Mouse (Mus musculus): ENCODE results near the gene Grk2.
A peak's percentile ranks its signal among the peaks of the same experiment; 100 is the strongest.
"Not testable (repeated sequence)": the region's sequence is repeated elsewhere in the genome, so short reads cannot be mapped to it uniquely, and the experiment has no call there.

Grk2 gene

GRCm38 (mm10) chr19:4268566-4269361 is 37.3 kb downstream of the Grk2 start, which contains the start of gene Ssh3:
Gene Ssh3 (minus strand): TSS chr19:4269180.
- peak; percentile 77 for DNase-seq

GRCm38 (mm10) chr19:4265956-4266355 is 40.1 kb downstream of the Grk2 start:
- DNase-seq: no peak

- DNase-seq: no peak
Measured at GRCm38 (mm10) chr19:4264171-4264780, 41.7 kb downstream of the Grk2 start.

- DNase-seq: no peak
Measured at GRCm38 (mm10) chr19:4263702-4264101, 42.3 kb downstream of the Grk2 start.

DNA sequence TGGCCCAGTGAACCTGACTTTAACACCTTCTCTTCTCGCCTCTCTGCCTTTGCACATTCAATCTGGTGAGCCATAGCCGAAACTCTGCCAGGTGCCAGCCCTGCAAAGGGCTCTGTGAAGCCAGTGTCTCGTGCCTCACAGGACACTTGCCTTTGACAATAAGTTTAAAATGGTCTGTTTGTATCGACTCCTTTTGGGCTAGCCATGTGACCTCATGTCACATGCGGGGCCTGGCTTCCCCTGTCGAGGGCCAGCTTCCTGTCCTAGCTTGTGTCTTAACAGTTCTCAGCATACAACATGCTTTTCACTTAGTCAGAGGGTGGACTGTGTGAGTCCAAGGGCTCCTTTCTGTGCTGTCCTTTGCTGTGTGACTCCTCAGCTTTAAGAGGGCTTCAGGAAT is 43.3 kb downstream of the Grk2 start:
- DNase-seq: no peak

DNA sequence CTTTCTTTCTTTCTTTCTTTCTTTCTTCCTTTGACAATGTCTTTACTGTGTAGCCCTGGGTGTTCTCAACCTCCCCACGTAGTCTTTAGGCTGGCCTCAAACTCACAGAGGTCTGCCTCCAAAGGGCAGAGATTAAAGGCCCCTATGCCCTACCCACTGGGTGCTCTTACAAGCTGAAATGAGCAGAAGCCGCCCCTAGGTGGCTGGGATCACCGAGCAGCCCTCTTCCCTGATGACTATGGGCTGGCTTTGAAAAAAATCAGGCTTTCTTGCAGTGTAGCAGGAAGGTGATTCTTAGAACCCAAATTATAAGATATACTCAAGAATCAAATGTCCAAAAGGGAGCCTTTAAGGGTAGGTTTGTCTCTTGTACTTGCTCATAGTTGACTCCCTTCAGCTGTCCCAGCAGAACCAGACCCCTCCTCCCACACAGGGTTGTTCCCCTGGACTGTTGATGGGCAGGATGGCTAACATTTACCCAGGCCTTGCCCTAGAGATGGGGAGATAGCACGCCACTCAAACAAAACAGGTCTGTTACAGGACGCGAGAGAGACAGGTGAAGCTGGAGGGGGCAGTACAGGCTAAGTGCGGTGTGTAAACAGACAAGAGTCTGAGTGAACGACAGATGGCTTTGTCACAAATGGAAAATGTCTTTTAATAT is 44.9 kb downstream of the Grk2 start:
- no peak for DNase-seq

GRCm38 (mm10) chr19:4257897-4258252 is 48.1 kb downstream of the Grk2 start:
- DNase-seq: no peak

DNA sequence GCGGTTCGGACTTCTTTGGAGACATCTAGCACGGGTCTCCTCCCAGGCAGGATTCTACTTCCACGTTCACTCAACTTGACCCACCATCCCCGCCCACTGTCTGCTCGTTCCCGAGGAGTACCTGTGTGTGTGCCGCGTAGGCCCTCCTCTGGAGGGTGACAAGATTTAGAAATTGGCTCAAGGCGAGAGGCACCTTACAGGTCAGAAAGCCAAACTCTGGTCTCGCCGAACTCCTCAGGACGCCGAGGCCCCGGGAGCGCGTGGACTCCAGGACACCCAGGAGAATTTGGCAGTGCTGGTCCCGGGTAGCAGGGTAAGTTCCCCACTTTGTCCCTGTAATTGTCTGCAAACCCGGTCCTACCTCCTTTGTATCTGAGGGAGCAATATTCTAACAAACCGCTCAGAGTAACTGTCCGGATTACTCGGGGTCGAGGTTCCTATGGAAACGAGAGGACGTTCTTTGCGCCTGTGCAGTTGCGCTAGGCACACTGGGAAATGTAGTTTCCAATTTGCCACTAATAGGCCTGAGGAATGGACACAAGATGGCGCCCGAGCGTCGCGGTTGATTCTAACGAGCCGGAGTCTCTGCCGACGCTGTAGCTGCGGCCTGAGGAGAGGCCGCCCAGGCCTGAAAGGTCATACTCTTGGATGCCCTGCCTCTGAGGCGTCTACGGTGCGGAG is 48.7 kb downstream of the Grk2 start:
- peak; percentile 96 for DNase-seq

- DNase-seq: no peak
Measured at GRCm38 (mm10) chr19:4255583-4256162, 50.3 kb downstream of the Grk2 start.

DNA sequence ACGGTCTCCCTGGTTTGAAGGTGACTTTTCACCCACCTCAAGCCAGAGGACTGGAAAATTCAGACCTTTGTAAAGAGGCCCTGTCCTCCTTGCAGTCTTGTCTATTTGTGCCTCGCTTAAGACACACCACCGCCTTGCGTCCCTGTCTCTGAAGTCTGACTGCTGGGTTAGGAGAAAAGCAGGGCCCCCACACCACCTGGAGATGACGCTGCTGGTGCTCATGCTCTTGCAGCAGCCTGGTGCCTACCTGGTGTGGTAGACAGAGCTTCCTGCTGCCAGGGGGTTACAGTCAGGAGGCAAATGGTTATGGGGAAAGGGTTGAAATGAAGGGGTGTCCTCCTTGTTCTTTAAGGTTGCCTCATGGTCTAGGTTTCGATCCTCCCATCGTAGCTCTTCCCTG is 51.8 kb downstream of the Grk2 start:
- no peak for DNase-seq

DNA sequence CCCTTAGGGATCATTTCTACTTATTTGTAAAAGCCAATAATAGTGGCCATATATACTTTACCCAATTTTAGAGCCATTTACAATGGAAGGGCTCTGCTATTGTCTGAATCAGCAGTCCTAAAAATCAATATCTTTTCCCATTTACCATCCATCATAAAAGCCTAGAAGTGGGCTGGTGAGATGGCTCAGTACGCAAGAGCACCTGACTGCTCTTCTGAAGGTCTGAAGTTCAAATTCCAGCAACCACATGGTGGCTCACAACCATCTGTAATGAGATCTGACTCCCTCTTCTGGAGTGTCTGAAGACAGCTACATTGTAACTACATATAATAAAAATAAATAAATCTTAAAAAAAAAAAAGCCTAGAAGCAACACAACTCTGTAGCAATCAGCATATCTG is 57.3 kb downstream of the Grk2 start:
- not testable (repeated sequence) for DNase-seq

DNA sequence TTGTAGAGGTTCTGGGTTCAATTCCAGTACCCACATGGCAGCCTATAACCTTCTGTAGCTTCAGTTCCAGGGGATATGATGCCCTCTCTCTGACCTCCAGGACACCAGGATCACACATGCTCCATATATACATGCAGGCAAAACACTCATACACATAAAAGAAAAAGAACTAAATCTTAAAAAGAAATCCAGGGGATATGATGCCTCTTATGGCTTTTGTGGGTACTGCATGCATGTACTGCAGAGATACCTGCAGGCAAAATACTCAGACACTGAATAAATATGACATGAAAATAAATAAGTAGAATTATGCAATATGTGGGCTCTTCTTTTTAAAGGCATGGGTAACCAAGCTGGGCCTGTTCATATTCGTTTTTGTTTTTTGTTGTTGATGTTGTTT is 59.0 kb downstream of the Grk2 start:
- no peak for DNase-seq

DNA sequence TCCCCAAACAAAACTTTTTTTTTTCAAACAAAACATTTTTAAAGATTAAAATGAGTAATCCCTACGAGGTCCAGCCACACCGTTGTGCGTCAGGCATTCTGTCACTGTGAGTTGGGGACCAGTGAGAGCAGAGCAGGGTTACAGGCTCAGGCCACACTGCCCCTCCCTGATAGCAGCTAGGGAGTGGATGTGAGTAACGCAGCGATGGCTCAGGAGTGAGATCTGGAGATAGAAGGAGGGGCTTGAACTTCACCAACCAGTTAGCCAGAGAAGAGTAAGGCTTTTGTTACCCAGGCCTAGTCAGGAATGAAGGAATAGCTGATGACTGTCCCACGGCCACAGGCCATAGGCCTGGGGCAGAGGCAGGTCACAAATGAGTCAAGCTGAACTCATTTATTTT is 61.2 kb downstream of the Grk2 start:
- no peak for DNase-seq

- no peak for DNase-seq
Measured at GRCm38 (mm10) chr19:4242416-4242815, 63.6 kb downstream of the Grk2 start.

DNA sequence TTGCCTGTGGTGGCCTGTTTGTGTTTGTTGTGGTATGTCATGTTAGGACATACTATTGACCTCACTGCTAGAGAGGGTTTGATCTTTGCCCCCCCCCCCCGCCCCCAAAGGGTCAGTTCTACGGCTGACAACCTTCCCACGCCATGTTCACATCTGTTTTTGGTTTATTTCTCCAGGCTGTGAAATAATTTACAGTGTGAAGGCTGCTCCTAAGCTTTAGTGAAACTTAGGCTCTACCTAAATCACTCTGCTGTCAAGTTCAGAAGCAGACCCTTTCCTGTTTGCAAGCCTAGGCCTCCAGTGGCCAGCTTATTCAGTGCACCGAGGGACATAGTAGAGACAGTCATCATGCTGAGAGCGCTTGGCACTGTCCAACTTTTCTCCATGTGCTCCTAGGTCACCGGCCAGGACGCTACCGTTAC is 65.8 kb downstream of the Grk2 start:
- DNase-seq: no peak
